Mouse (Mus musculus) A20 (cell line): ENCODE results near the gene Frmd6.

Experiments used
- DNase-seq: peaks from one replicate; pipeline ENCODE4 v3.0.0-alpha.2; 2011; ENCODE audit warnings: low read depth, low spot score

The Frmd6 gene

DNA sequence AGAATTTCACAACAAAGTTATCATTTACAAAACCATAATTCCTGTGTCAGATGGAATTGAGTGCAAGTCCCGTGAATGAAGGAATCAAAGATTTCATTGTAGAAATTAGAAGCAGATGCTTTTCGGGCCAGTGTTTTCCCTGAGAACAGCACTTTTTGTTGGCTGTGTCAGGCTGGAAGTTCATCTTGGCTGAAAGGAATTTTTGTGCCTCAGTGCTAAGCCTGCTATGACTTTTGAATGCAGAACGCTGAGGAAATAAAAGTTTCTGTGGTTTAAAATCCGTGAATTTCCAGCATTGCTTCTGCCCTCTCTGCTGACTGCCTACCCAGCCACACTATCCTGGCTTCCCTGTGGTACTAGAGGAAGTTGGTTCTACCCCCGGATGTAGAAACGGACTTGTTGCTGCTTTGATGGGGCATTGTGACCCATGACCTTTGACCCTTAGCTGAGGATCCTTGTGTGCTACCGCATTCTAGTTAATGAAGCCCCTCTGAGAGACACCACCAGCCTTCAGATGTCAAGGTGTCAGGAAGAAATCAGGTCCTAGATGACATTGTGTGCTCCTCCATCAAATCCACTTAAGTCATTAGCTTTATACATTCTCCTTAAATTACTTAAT, 26.1 kb downstream of the Frmd6 start:
- DNase-seq, result no peak

DNA sequence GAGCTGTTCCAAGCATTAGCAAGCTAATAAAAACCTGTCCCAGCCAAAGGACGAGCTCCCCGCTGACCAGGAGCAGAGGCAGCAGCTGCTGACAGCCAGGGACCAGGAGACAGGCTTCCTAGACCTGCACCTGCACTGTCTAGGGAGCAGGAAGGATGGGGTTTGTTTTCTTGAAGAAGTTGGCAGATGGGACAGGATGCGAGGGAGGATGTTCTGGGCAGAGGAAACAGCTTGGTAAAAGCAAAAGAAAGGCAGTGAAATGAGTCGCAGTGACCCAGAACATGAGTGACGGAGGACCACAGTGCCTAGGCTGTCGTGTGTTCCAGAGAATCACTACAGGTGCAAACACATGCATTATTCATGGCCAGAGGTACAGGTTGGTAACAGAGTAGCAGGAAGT, 27.7 kb downstream of the Frmd6 start:
- no peak for DNase-seq

DNA sequence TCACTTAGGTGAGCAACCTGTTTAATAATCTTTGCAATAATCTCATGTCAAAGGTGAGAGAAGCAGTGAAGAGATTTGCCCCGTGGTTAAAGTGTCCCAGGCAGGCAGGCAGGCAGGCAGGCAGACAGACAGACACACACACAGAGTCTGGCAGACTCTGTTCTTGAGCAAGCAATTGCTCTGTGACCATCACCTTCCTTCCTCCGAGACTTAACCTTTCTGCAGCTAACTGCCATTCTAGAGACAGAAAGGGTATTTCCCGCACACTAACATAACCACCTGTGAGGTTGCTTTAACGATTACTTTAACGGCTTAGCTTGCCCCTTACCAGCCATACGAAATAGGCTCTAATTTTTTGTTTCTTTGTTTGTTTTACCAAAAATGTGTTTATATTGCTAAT, 30.4 kb downstream of the Frmd6 start:
- DNase-seq, result peak; percentile 9

DNA sequence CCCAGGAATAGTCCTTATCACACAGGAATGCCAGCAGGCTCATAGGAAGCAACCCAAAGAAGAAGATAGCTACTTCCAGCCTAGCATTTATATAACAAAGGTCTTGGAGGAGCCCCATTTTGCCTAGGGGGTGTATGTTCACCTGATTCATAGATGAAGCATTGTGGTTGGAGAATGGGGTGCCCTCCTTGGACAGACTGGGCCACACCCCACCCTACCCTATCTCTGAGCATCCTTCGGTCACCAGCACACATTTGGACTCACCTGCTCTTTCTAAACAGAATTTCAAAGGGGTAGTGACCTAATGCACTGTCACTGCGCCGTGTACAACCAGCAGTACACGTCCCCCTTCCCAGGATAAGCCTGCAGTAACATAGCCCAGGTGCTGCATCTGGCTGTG, 31.5 kb downstream of the Frmd6 start:
- no peak for DNase-seq

- DNase-seq, result no peak
Measured at GRCm38 (mm10) chr12:70863281-70863680, 38.0 kb downstream of the Frmd6 start.

GRCm38 (mm10) chr12:70867780-70868179, 42.5 kb downstream of the Frmd6 start:
- DNase-seq, result no peak

- no peak for DNase-seq
Measured at GRCm38 (mm10) chr12:70868190-70868987, 43.1 kb downstream of the Frmd6 start.

DNA sequence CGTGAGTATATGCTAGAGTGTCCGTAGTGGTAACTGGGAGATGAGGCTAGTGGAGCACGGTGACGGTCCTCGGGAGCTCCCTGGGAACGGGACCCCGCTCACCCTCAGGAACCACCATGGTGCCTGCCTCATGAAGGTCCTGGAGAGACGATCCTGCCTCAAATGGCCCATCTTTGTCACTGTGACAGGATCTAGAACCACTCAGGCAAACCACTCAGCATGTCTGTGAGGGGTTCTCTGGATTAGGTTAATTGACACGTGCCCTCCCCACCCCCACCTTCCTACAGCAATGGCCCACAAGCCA, 43.6 kb downstream of the Frmd6 start:
- DNase-seq, result no peak

- no peak for DNase-seq
Measured at GRCm38 (mm10) chr12:70873544-70873943, 48.2 kb downstream of the Frmd6 start.

DNA sequence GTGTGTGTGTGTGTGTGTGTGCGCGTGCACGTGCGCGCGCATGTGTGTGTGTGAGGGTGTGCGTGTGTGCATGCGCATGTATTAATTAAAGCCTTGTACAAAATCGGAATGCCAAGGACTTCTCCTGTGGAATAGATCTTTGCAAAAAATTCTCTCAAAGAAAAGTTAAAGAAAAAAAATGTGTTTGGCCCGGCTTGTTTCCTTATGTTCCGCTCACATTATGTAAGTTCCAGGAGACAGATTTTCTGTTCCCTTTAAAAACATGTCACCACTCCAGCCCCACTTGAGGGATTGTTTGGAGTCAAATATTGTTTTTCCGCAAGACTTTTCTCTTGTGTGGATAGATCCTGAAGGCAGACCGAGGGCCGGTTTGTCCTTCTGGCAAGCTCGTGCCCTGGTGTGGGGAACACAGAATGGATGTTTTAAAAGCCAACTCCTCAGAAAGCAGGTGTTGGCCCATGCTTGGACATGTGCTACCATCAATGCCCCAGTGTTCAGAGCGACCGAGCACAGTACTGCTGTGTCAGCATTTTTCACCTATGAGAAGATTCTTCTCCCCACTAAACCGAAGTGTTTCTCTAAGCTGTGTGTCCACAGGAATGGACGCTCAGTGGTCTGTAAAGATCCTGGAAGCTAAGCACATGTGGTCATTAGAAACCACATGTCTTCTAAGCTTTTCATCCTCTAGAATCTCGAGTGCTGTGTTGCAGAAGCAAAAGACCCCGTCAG, 51.1 kb downstream of the Frmd6 start:
- no peak for DNase-seq

DNA sequence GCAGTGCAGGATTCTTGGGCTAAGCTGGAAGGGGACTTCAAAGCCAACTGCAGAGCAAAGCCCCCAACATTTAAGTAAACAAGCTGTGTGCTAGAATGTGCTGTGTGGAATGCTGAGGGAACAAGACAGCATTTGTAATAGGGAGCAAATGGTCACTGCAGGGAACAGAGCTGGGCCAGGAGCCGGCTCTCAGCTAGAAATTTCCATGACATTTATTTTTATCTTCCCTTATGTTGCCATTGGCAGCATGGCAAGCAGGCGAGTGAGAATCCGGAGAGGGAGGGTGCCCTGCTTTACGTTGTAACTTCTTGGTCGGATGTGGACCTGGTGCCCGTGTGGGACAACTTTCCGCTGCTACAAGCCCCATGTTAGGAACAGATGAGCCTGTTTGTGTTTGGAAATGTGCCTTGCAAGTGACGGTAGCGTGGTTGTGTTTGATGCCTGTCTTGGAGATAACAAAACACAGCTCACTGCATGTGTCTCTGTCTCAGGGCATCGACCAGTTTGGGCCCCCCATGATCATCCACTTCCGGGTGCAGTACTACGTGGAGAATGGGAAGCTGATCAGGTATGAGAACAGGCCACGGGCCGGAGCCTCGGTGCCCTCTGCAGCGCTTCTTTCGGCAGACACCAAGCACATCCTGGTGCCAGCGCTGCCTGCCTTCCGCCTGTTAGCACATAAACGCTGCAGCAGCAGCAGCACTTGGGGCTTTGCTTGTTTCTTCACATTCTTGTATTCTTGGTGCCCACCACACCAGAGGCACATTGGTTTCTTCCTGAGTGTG, 52.8 kb downstream of the Frmd6 start:
- no peak for DNase-seq

- DNase-seq, result no peak
Measured at GRCm38 (mm10) chr12:70880396-70880975, 55.2 kb downstream of the Frmd6 start.

DNA sequence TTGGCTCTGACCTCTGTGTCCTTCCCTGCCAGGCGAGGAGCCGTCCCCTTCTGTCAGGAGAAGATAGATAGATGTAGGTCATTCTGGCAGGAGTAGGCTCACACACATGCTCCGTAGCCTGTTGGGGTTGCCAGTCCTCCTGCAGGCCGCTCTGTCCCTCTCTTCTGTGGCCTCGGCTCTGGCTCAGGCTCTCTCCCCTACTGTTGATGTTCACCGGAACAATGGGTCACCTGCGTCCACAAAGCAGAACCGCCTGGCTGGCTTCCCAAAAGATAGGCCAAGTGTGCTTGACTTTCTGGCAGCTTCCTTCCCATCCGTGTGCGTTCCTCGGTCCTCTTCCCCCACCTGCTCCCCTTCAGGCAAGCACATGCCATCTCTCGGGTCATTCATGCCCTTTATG, 56.0 kb downstream of the Frmd6 start:
- no peak for DNase-seq

- no peak for DNase-seq
Measured at GRCm38 (mm10) chr12:70881854-70882253, 56.5 kb downstream of the Frmd6 start.

DNA sequence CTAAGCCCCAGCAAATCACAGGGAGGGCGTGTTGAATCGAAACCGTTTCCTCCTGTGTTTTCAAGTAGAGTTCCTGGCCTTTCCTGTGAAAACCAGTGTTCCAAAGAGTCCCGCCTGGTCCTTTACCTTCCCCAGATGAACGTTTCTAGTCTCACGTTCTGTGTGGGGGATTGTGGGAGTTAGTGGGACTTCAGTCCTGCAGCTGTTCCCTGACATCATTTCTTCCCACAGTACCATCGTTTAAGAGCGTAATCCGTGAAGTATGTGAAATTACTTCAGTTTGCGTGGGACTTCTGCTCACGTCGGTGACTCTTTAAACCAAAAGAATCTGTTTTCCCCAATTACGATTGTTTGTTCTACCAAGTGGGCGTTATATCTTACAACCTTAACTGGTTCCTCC, 57.8 kb downstream of the Frmd6 start:
- DNase-seq, result no peak

DNA sequence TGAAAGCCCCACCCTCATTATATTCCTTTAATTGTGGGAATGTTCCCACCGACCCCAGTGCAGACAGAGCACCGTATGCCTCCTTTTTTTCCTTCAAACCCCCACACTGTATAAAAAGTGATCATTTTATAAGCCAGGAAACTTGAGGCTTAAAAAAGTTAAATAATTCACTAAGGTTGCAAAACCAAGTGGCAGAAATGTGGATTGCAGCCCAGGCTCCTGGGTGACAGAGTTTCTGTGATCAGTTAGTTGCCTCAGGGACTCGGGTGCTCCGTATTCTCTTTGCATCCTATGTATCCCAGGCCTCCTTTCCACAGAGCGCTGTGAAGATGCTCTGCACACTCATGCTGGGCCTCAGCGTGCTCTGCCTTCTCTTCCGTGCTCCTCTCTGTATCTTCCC, 58.8 kb downstream of the Frmd6 start:
- DNase-seq, result no peak

- no peak for DNase-seq
Measured at GRCm38 (mm10) chr12:70884973-70885372, 59.7 kb downstream of the Frmd6 start.

DNA sequence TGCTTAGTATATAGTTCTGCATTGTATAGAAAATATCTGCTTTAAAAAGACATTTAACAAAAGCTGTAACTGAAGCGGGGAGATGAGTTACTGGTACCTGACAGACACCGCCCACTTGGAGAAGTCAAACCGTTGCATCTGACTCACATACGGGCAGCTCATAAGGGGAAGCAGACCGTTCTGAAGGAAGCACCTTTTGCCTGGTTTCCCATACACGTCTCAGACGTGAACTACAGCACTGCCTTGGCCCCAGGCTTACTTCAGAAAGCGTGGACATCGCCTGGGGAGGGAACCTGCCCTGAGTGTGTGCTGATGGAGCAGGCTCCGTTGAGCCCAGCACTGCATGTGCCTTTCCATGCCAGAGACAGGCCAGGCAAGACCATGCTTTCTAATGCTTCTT, 60.3 kb downstream of the Frmd6 start:
- DNase-seq, result peak; percentile 5

GRCm38 (mm10) chr12:70890405-70890804, 65.1 kb downstream of the Frmd6 start:
- no peak for DNase-seq

DNA sequence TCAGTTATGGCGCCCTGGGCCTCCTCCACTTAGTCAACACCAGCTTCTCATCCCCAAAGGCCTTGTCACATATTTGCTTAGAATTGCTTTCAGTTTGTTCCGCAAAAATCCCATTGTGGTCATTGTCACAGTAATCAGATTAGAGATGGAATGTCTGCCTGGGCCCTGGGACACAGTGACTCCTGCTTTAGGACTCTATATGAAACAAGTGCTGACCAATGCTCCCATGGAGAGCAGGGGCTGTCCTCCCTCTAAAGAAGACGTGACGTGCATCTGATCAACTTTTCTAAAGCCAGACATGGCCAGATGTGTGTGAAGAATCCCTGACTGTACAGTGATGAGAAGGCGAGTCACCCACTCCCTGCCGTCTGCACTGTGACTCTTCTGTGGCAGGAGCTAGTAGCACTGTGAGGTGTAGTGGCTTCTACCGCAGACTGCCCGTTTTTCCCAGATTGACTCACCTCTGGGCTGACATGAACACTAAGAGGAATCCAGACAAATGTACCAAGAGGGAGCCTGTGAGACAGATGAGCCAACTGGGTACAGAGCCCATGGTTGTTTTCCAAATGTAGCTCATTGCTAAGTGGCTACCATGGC, 65.7 kb downstream of the Frmd6 start:
- DNase-seq, result no peak

DNA sequence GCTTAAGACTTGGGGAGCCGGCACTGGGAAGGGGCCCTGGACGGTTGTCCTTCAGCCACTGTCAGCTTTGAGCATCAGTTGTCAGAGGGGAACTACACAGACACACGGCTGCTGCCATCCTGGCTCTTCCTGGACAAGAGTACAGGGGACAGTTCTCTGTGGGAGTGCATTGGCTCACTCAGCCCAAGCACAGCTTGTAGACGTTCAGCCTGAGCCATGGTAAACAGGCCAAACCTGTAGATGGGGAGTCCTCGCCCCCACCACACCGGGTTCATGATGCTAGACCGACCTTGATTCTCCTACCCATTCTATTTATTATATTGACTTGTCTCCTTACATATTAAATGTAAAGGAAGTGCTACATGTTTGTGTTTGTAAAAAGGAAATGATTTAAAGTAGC, 70.0 kb downstream of the Frmd6 start:
- DNase-seq, result no peak
